Mouse (Mus musculus) bone marrow, adult 2 months (tissue): Measurements from ENCODE around the gene Ndufs1.

Source experiments
- CTCF ChIP-seq: fragments of 200-500 bp; IDR thresholded peaks from 2 replicates; pipeline ENCODE4 v1.5.1; 2011; ENCODE audit warnings: low read length, control low read depth; ENCODE audit not compliant: control insufficient read depth, insufficient read depth
- POLR2A ChIP-seq: fragments of 200-500 bp; IDR thresholded peaks from 2 replicates; pipeline ENCODE4 v1.6.1; 2011; ENCODE audit warnings: low read depth, mild to moderate bottlenecking, control low read depth, low read length, borderline replicate concordance; ENCODE audit not compliant: control insufficient read depth

GRCm38 (mm10) chr1:63131766-63132165 lies 44.9 kb downstream of the Ndufs1 start:
- TF ChIP-seq CTCF = no peak
- TF ChIP-seq POLR2A = no peak
